Mouse (Mus musculus): ENCODE results near the gene Svs5.
"Not testable (repeated sequence)": the region's sequence is repeated elsewhere in the genome, so short reads cannot be mapped to it uniquely, and the experiment has no call there.

Gene Svs5

DNA sequence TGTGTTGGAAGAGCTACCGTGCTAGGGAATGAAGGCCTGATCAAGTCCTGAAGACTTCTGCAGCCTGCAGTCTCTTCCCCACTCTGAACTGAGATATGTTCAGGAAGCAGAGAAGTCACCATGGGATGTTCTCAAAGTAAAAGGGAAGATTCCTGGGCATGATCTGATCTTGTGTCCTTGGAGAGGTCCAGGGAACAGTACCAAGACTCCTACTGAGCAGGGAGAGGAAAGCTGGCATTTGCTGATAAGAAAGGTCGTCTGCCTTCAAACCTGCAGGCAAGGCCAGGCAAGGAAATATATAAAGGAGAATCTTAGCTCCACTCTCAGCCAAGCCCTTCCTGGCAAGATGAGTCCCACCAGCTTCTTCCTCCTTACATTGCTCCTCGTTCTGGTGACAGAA, at the start of gene Svs5:
Gene Svs5 (plus strand): TSS at position 301 of the 400 bp plus-strand sequence.
- not testable (repeated sequence) for DNase-seq (ENCODE audit: inconsistent ontology term)

GRCm38 (mm10) chr2:164288968-164289367, 43.6 kb upstream of the Svs5 start, which contains the start of gene Svs3a:
Svs3a (plus strand) TSS chr2:164289268.
- not testable (repeated sequence) for DNase-seq (ENCODE audit: inconsistent ontology term)

DNA sequence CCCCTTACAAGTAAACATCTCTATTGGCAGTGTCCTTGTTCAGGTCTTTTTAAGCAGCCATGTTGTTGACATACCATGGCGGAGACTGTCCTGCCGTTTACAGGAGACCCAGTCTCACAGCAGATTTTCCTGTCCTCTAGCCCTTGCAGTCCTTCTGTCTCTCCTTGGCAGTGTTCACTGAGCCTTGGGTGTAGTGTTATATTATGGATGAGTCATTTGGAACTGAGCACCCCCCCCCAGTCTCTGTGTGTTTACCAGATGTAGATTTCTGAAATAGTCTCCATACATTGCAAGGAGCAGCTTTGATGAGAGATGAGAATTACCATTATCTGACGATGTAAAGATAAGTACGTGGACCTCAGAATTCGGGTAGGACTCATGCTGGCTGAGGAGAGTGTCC, 19.9 kb upstream of the Svs5 start:
- DNase-seq (ENCODE audit: inconsistent ontology term), result no peak

DNA sequence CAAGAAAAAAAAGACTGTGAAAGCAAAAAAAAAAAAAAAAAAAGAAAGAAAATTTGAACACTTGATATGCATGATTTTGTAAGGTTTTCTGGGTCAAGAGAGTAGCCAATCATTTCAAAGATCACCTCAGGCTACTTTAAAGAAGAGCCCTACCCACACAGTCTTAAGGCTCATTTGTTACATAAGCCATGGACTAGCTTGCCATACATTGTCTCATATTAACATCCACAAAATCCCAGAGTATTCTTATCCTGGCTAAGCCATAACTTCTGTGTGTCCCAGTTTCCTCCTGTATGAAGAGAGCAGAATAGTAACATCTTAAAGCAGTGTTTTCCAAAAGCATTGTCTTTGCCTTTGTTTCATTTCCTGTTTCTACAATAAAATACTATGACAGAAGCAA, 17.1 kb upstream of the Svs5 start:
- not testable (repeated sequence) for DNase-seq (ENCODE audit: inconsistent ontology term)

- DNase-seq (ENCODE audit: inconsistent ontology term), result not testable (repeated sequence)
Observed at GRCm38 (mm10) chr2:164316451-164316850, 16.1 kb upstream of the Svs5 start, which contains the start of gene Svs6. Svs6 (plus strand) TSS chr2:164316751.

DNA sequence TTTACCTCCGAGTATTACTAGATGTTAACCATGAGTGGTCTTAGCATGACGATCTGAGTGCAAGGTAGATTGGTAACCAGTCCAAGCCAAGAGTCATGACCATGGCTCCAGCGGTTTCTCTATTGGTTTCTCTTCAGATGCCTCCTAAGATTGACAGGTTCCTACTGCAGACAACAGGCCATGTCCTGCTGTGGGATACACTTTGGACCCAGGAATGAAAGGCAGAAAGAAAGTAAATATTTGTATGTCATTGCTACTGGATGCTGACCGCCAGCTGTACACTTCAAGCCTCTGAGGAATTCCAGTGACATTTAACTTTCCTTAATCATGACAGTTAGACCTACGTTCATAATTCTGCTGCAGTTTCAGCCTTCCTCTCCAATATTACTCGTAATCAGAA, 11.6 kb upstream of the Svs5 start:
- no peak for DNase-seq (ENCODE audit: inconsistent ontology term)

- not testable (repeated sequence) for DNase-seq (ENCODE audit: inconsistent ontology term)
Observed at GRCm38 (mm10) chr2:164343732-164344131, 11.2 kb downstream of the Svs5 start.

DNA sequence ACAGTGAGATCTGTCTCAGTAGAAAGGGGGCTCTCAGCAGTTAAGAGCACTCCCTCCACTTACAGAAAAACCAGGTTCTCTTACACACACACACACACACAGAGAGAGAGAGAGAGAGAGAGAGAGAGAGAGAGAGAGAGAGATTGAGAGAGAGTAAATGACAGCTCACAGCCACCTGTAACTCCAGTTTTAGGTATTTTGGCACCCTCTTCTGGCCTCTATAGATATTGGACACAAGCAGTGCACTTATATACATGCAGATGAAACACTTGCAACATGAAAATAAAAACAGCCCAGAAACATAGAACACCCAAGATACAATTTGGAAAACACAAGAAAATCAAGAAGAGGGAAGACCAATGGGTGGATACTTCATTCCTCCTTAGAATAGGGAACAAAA, 15.2 kb downstream of the Svs5 start:
- DNase-seq (ENCODE audit: inconsistent ontology term), result not testable (repeated sequence)

GRCm38 (mm10) chr2:164348980-164349379, 16.4 kb downstream of the Svs5 start:
- peak; percentile 17 for DNase-seq (ENCODE audit: inconsistent ontology term)

DNA sequence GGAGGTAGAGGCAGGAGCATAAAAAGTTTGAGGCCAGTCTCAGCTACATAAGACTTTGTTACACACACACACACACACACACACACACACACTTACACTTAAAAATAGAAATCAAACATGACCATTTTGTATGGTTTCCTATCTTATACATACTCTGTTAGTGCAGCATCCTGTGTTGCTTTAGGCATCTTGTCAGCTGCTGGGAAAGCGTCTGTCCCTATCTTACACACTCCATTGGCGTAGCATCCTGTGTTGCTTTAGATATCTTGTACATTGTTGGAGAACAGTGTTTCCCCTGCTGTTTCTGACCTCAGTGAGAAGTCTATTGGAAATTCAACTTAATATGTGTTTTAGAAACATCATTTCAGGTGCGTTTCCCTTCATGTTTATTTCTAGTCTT, 20.2 kb downstream of the Svs5 start:
- DNase-seq (ENCODE audit: inconsistent ontology term), result no peak

DNA sequence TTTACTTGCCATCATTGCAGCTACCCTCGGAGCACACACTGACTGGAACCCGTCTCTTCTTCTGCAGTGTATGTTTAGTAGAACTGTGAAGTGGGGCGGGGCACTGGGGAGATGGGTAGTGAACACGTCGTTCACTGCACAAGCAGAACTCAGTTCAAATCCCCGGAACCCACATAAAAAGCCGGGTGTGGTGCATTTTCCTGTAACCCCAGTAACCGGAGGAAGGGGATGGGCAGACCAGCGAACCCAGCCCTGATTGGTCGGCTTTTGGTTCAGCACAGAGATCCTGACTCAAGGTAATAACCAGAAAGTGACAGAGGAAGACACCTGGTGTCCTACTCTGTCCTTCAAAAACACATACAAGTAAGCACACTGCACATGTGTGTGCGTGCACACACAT, 20.8 kb downstream of the Svs5 start:
- DNase-seq (ENCODE audit: inconsistent ontology term), result no peak

- no peak for DNase-seq (ENCODE audit: inconsistent ontology term)
Observed at GRCm38 (mm10) chr2:164356177-164356967, 23.8 kb downstream of the Svs5 start.

GRCm38 (mm10) chr2:164358373-164358772, 25.8 kb downstream of the Svs5 start:
- DNase-seq (ENCODE audit: inconsistent ontology term), result no peak

DNA sequence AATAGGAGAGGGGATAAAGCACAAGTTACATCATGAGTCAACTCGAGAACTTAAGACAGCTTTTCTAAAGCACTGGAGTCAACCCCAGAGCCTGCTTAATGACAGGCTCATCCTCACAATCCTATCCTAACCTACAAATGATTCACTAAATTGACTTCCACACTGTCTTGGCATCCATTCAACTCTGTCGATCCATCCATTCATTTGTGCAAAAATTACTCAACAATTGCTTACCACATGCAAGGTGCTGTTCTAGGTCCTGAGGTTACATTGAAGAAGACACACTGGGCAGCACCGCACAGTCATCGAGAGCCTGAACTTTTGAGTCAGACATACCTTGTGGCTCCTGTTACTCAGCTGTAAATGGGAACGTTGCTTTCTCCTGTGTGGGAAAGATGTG, 26.5 kb downstream of the Svs5 start:
- no peak for DNase-seq (ENCODE audit: inconsistent ontology term)

DNA sequence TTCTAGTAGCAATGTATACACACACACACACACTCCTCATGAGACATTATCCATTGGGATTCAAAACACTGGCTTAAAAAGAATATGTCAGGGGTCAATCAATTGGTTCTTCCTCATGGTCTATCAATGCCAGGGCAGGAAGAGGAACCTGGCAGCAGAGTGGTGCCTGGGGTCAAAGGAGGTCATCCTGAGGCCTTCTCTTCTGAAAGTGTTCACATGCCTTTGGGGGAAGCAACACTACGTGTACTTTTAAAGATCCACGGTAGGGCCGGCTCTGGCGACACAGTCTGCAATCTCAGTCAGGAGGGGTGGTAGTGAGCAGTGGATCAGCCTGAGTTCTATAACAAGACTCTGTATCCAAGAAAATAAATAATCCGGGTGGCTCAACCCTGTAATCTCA, 27.1 kb downstream of the Svs5 start:
- no peak for DNase-seq (ENCODE audit: inconsistent ontology term)

- no peak for DNase-seq (ENCODE audit: inconsistent ontology term)
Observed at GRCm38 (mm10) chr2:164360974-164361657, 28.6 kb downstream of the Svs5 start.

GRCm38 (mm10) chr2:164366947-164367346, 34.4 kb downstream of the Svs5 start:
- peak; percentile 26 for DNase-seq (ENCODE audit: inconsistent ontology term)

DNA sequence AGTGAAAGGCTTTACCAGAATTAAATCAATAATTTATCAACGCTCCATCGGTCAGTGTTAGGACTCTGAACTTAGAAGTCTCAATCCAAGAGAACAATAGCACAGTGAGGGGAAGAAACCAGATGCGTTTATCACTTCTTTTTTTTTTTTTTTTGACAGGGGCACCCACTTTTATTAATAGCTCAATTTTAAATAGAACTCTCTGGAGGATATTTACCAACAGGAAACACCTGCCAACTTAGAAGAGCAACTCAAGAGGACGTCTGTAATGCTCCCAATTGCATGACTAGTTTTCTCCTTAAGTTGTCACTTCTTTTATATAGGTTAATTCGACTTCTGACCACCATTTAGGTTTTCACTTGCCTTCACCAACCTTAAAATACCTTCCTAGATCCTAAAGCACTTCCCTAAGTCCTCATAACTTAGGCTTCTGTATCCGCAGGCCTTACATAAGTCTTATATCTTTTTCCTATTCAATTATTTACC, 36.1 kb downstream of the Svs5 start:
- DNase-seq (ENCODE audit: inconsistent ontology term), result no peak

GRCm38 (mm10) chr2:164371371-164371770, 38.8 kb downstream of the Svs5 start:
- DNase-seq (ENCODE audit: inconsistent ontology term), result no peak

DNA sequence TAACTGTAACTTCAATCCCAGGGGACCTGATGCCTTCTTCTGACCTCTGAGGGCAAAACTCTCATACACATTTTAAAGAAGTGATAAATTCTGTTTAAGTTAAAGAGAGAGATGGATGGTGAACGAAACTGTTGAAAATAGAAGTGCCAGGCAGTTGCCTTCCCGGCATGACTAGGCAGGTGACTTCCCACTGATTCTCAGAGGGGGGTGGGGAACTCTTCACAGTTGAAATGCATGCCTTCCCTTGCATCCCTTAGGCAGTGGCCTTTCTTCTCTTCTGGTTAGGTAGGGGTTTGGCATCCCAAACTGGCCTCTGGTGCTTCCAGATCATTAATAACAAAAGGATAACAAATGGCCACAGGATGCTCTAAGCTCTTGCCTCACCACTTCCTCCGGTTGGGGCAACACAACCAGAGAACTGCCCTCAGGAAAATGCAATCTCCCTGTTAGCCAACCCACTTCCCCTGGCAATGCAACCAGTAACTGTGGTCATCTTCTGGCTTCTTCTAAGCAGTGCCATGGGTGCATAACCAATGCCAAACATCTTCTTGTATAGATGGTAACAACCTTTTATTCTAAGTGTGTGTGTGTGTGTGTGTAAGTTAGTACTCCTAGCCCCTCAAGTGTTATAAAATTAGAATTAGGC, 40.0 kb downstream of the Svs5 start:
- DNase-seq (ENCODE audit: inconsistent ontology term), result no peak

GRCm38 (mm10) chr2:164373187-164373586, 40.6 kb downstream of the Svs5 start:
- DNase-seq (ENCODE audit: inconsistent ontology term), result no peak
